Mouse (Mus musculus) left cerebral cortex, postnatal 14 days (tissue): ENCODE measurements around the gene Vmn1r233. TPM values are rescaled to one million over a fixed set of nuclear protein-coding genes. Genes with fewer than 3 reads are reported as not detected.
A peak's percentile ranks its signal among the peaks of the same experiment; 100 is the strongest.

Source experiments
- DNase-seq, 2 experiments: peaks; one replicate each; pipeline ENCODE4 v3.0.0; 2021 to 2022; ENCODE audit warnings: low spot score in 2 of 2, mixed read lengths in 1 of 2
- intact Hi-C: fragments of 180-260 bp; cut with DNase I; formaldehyde crosslinking; loops from one replicate; pipeline ENCODE4 v1.15.1; 2025
- long read RNA-seq, 2 experiments: library from polyadenylated mRNA; stranded (forward); transcript quantifications; one replicate each; pipeline ENCODE4 v2.0.0; 2021
- total RNA-seq, 2 experiments: library from RNA; stranded (reverse); gene quantifications; 2 replicates each; pipeline ENCODE4 v1.2.3; 2021

Vmn1r233 gene
- total RNA-seq: not detected
- long read RNA-seq, experiment 1: 0 reads
- long read RNA-seq, experiment 2: 0 reads

GRCm38 (mm10) chr17:20996364-20996763 is at the start of gene Vmn1r233:
Gene Vmn1r233, minus strand, starts transcription at chr17:20996464.
- intact Hi-C loops: no loop called here

GRCm38 (mm10) chr17:21018410-21019080 is 22.3 kb upstream of the Vmn1r233 start:
- intact Hi-C loops: loop anchor here (10.0 kb wide), 1 partner anchor 566 kb away; no protein-coding TSS in a partner anchor
- no peak for DNase-seq

More at GRCm38 (mm10) chr17:20996364-20996763, at the start of gene Vmn1r233:
- no peak for DNase-seq

GRCm38 (mm10) chr17:21009726-21010125 is 13.5 kb upstream of the Vmn1r233 start:
- intact Hi-C loops: loop anchor here (2.0 to 10.0 kb wide), 3 partner anchors 47 to 575 kb away; partner anchors contain the start of gene Ppp2r1a
- DNase-seq: no peak

GRCm38 (mm10) chr17:21008382-21009331 is 12.4 kb upstream of the Vmn1r233 start, which contains the start of gene Zfp160:
Gene Zfp160, plus strand, starts transcription at chr17:21008903.
- DNase-seq: peak; percentile 90 to 94

GRCm38 (mm10) chr17:20993716-20994115 is 2.5 kb downstream of the Vmn1r233 start:
- peak in 1 of 2 experiments; percentile 10 for DNase-seq
- intact Hi-C loops: no loop called here

More at GRCm38 (mm10) chr17:21008382-21009331, 12.4 kb upstream of the Vmn1r233 start, which contains the start of gene Zfp160:
- intact Hi-C loops: loop anchor here (2.0 kb wide), 1 partner anchor 64 kb away; the partner anchor contains the start of gene Ppp2r1a

GRCm38 (mm10) chr17:20966681-20967080 is 29.6 kb downstream of the Vmn1r233 start:
- no peak for DNase-seq
- intact Hi-C loops: no loop called here

GRCm38 (mm10) chr17:20965421-20965820 is 30.8 kb downstream of the Vmn1r233 start:
- intact Hi-C loops: no loop called here

GRCm38 (mm10) chr17:20960386-20960785 is 35.9 kb downstream of the Vmn1r233 start:
- intact Hi-C loops: loop anchor here (5.0 kb wide), 1 partner anchor 52 kb away; no protein-coding TSS in a partner anchor
- no peak for DNase-seq

More at GRCm38 (mm10) chr17:20965421-20965820, 30.8 kb downstream of the Vmn1r233 start:
- no peak for DNase-seq

- no peak for DNase-seq
- intact Hi-C loops: no loop called here
Measured at GRCm38 (mm10) chr17:20946636-20947035, 49.6 kb downstream of the Vmn1r233 start.

- no peak for DNase-seq
- intact Hi-C loops: no loop called here
Measured at GRCm38 (mm10) chr17:20946026-20946565, 50.2 kb downstream of the Vmn1r233 start.

- DNase-seq: peak; percentile 99 to 100
- intact Hi-C loops: loop anchor here (2.0 kb wide), 1 partner anchor 64 kb away; the partner anchor contains the start of gene Zfp160
Measured at GRCm38 (mm10) chr17:20944985-20945891, 51.0 kb downstream of the Vmn1r233 start, which contains the start of gene Ppp2r1a. Gene Ppp2r1a, plus strand, starts transcription at chr17:20945311.

- intact Hi-C loops: loop anchor here (2.0 kb wide), 1 partner anchor 65 kb away; the partner anchor contains the start of gene Zfp160
- no peak for DNase-seq
Measured at GRCm38 (mm10) chr17:20944226-20944625, 52.0 kb downstream of the Vmn1r233 start.

Other genes with a start within 250 kb of the Vmn1r233 start
- not detected for gene Vmn1r228, start 210.3 kb downstream of the Vmn1r233 start, total RNA-seq
- gene Vmn1r229, start 184.9 kb downstream of the Vmn1r233 start, total RNA-seq: under 1 TPM; 0.08 to 0.11 TPM
- not detected for gene Vmn1r230, start 156.0 kb downstream of the Vmn1r233 start, total RNA-seq
- gene Vmn1r231, start 91.4 kb downstream of the Vmn1r233 start, total RNA-seq: under 1 TPM in 1 of 2 experiments, not detected in 1; 0.13 TPM
- gene Vmn1r232, start 76.8 kb downstream of the Vmn1r233 start, total RNA-seq: not detected
- gene Ppp2r1a, start 51.2 kb downstream of the Vmn1r233 start, total RNA-seq: 100 to 1,000 TPM; 719 to 758 TPM
- 10 to 100 TPM; 19.0 to 21.2 TPM for gene Zfp160, start 12.4 kb upstream of the Vmn1r233 start, total RNA-seq
- not detected for gene Vmn1r234, start 229.6 kb upstream of the Vmn1r233 start, total RNA-seq